Mouse (Mus musculus) liver, embryonic 12.5 days (tissue): Measurements from ENCODE around the gene Cdkn1a. TPM values are rescaled to one million over a fixed set of nuclear protein-coding genes. Genes with fewer than 3 reads are reported as not detected.

Source experiments
- ATAC-seq: fragments of 200-750 bp; cut with Nextera tagmentation; 2 replicates; pipeline ENCODE4 v1.8.0; 2017; ENCODE audit warnings: moderate number of reproducible peaks, mild to moderate bottlenecking, moderate library complexity
- H3K27ac ChIP-seq: fragments of 300-500 bp; sonication (generic); 2 replicates; pipeline ENCODE4 v1.5.1; 2016; ENCODE audit warnings: mild to moderate bottlenecking
- H3K27me3 ChIP-seq: fragments of 300-500 bp; sonication (generic); replicated peaks from 2 replicates; pipeline ENCODE4 v1.6.1; 2016; ENCODE audit warnings: mild to moderate bottlenecking, moderate library complexity
- H3K36me3 ChIP-seq: fragments of 300-500 bp; sonication (generic); 2 replicates; pipeline ENCODE4 v1.6.1; 2016; ENCODE audit warnings: mild to moderate bottlenecking, moderate library complexity
- H3K4me1 ChIP-seq: fragments of 300-500 bp; sonication (generic); 2 replicates; pipeline ENCODE4 v1.6.1; 2016
- H3K4me2 ChIP-seq: fragments of 300-500 bp; sonication (generic); 2 replicates; pipeline ENCODE4 v1.6.1; 2016; ENCODE audit warnings: mild to moderate bottlenecking, moderate library complexity
- H3K4me3 ChIP-seq: fragments of 300-500 bp; sonication (generic); 2 replicates; pipeline ENCODE4 v1.5.1; 2016; ENCODE audit warnings: mild to moderate bottlenecking, moderate library complexity
- H3K9ac ChIP-seq: fragments of 300-500 bp; sonication (generic); 2 replicates; pipeline ENCODE4 v1.6.1; 2016; ENCODE audit warnings: mild to moderate bottlenecking, moderate library complexity
- H3K9me3 ChIP-seq: fragments of 300-500 bp; sonication (generic); replicated peaks from 2 replicates; pipeline ENCODE4 v1.6.1; 2016; ENCODE audit warnings: mild to moderate bottlenecking, moderate library complexity
- WGBS: fragments of 180-500 bp; shearing (Covaris S2); methylation state at CpG from one replicate; pipeline ENCODE4 v1.1.7; 2016; ENCODE audit not compliant: insufficient replicate concordance; 5-methylcytosine and 5-hydroxymethylcytosine counted together
- polyA plus RNA-seq: library from polyadenylated mRNA; unstranded; fragments of >200 nt; fragmentation: Nextera tagmentation; extraction: Ambion mirVana; gene quantifications from 2 replicates; pipeline ENCODE4 v1.2.1, GENCODE M21; 2016

Cdkn1a gene
- polyA plus RNA-seq, 1 experiment from 2014 or later: 8.3 TPM

- Histone ChIP-seq H3K36me3 (peaks cover 31% of the 10 kb centered on the region), H3K9ac (no peak overlapping the region), H3K27me3 (no peaks in the 10 kb centered on the region; the same call in 1 of the 2 replicates), H3K4me2 (0 out of 2 replicates have a peak overlapping the region, but pooled peaks have one; percentile 1), H3K4me3 (no peak overlapping the region), H3K4me1 (peaks cover 24% of the 10 kb centered on the region), H3K9me3 (no peaks in the 10 kb centered on the region), H3K27ac (no peak overlapping the region)
- 47% methylated on average over 7 of the region's 7 CpGs for whole genome bisulfite sequencing
- peak; percentile 31 for ATAC-seq
These were observed 40.9 kb upstream of the Cdkn1a start for GRCm38 (mm10) chr17:29049923-29050322.

- Histone ChIP-seq H3K9ac (no peak overlapping the region), H3K27me3 (no peaks in the 10 kb centered on the region; the same call in 1 of the 2 replicates), H3K4me1 (peaks cover 24% of the 10 kb centered on the region), H3K36me3 (peaks cover 23% of the 10 kb centered on the region), H3K4me3 (no peak overlapping the region), H3K9me3 (no peaks in the 10 kb centered on the region), H3K27ac (peak overlapping the region; percentile 38; the same call in 1 of the 2 replicates), H3K4me2 (0 out of 2 replicates have a peak overlapping the region, but pooled peaks have one; percentile 21)
- ATAC-seq: no peak
- 64% methylated on average over 14 of the region's 14 CpGs for WGBS
These were observed 40.0 kb upstream of the Cdkn1a start for GRCm38 (mm10) chr17:29050791-29051190.

GRCm38 (mm10) chr17:29053067-29053466 lies 37.7 kb upstream of the Cdkn1a start:
- Histone ChIP-seq H3K9ac (no peak overlapping the region), H3K4me2 (no peak overlapping the region), H3K27ac (no peak overlapping the region), H3K4me1 (peaks cover 33% of the 10 kb centered on the region), H3K27me3 (no peaks in the 10 kb centered on the region; the same call in 1 of the 2 replicates), H3K9me3 (no peaks in the 10 kb centered on the region), H3K4me3 (no peak overlapping the region), H3K36me3 (peaks cover 1% of the 10 kb centered on the region)
- no peak for ATAC-seq
- 78% methylated on average over 6 of the region's 6 CpGs for WGBS

GRCm38 (mm10) chr17:29053841-29054240 lies 36.9 kb upstream of the Cdkn1a start:
- no peaks in the 10 kb centered on the region for H3K36me3 ChIP-seq
- no peak for ATAC-seq
- H3K9ac ChIP-seq: no peak overlapping the region
- peaks cover 40% of the 10 kb centered on the region for H3K4me1 ChIP-seq
- H3K9me3 ChIP-seq: no peaks in the 10 kb centered on the region
- 68% methylated on average over 7 of the region's 7 CpGs for WGBS
- H3K27me3 ChIP-seq: no peaks in the 10 kb centered on the region; the same call in 1 of the 2 replicates
- H3K27ac ChIP-seq: no peak overlapping the region
- H3K4me3 ChIP-seq: no peak overlapping the region
- no peak overlapping the region for H3K4me2 ChIP-seq

GRCm38 (mm10) chr17:29054429-29054828 lies 36.3 kb upstream of the Cdkn1a start:
- Histone ChIP-seq H3K27me3 (no peaks in the 10 kb centered on the region; the same call in 1 of the 2 replicates), H3K36me3 (no peaks in the 10 kb centered on the region), H3K9me3 (no peaks in the 10 kb centered on the region), H3K4me1 (peaks cover 38% of the 10 kb centered on the region), H3K4me2 (no peak overlapping the region), H3K27ac (no peak overlapping the region), H3K4me3 (no peak overlapping the region), H3K9ac (no peak overlapping the region)
- no peak for ATAC-seq
- WGBS: 68% methylated on average over 6 of the region's 6 CpGs

- WGBS: 63% methylated on average over 5 of the region's 5 CpGs
- peaks cover 27% of the 10 kb centered on the region for H3K4me1 ChIP-seq
These were observed 35.2 kb upstream of the Cdkn1a start for GRCm38 (mm10) chr17:29055586-29055985.

GRCm38 (mm10) chr17:29056207-29056606 lies 34.6 kb upstream of the Cdkn1a start:
- no peaks in the 10 kb centered on the region for H3K9me3 ChIP-seq
- H3K4me1 ChIP-seq: peaks cover 27% of the 10 kb centered on the region
- no peak overlapping the region for H3K4me2 ChIP-seq
- WGBS: 30% methylated on average over 7 of the region's 7 CpGs
- ATAC-seq: no peak
- no peak overlapping the region for H3K27ac ChIP-seq
- H3K27me3 ChIP-seq: no peaks in the 10 kb centered on the region; the same call in 1 of the 2 replicates
- no peak overlapping the region for H3K9ac ChIP-seq
- no peak overlapping the region for H3K4me3 ChIP-seq
- no peaks in the 10 kb centered on the region for H3K36me3 ChIP-seq

More at GRCm38 (mm10) chr17:29055586-29055985, 35.2 kb upstream of the Cdkn1a start:
- no peak overlapping the region for H3K4me3 ChIP-seq
- H3K9me3 ChIP-seq: no peaks in the 10 kb centered on the region
- H3K27me3 ChIP-seq: no peaks in the 10 kb centered on the region; the same call in 1 of the 2 replicates
- ATAC-seq: no peak
- H3K9ac ChIP-seq: no peak overlapping the region
- no peaks in the 10 kb centered on the region for H3K36me3 ChIP-seq
- H3K27ac ChIP-seq: no peak overlapping the region
- H3K4me2 ChIP-seq: no peak overlapping the region

GRCm38 (mm10) chr17:29056699-29057151 lies 34.1 kb upstream of the Cdkn1a start:
- H3K9ac ChIP-seq: no peak overlapping the region
- H3K4me2 ChIP-seq: no peak overlapping the region
- no peaks in the 10 kb centered on the region for H3K36me3 ChIP-seq
- no peak overlapping the region for H3K27ac ChIP-seq
- H3K9me3 ChIP-seq: no peaks in the 10 kb centered on the region
- WGBS: 17% methylated on average over 8 of the region's 8 CpGs
- H3K4me3 ChIP-seq: no peak overlapping the region
- no peaks in the 10 kb centered on the region; the same call in 1 of the 2 replicates for H3K27me3 ChIP-seq
- H3K4me1 ChIP-seq: peaks cover 27% of the 10 kb centered on the region
- ATAC-seq: no peak

GRCm38 (mm10) chr17:29057361-29057890 lies 33.4 kb upstream of the Cdkn1a start:
- no peak for ATAC-seq

GRCm38 (mm10) chr17:29057961-29058360 lies 32.8 kb upstream of the Cdkn1a start:
- H3K36me3 ChIP-seq: no peaks in the 10 kb centered on the region
- no peaks in the 10 kb centered on the region; the same call in 1 of the 2 replicates for H3K27me3 ChIP-seq
- H3K27ac ChIP-seq: no peak overlapping the region
- H3K4me3 ChIP-seq: no peak overlapping the region
- H3K4me2 ChIP-seq: no peak overlapping the region
- H3K9me3 ChIP-seq: no peaks in the 10 kb centered on the region
- no peak overlapping the region for H3K9ac ChIP-seq
- WGBS: 70% methylated on average over 10 of the region's 10 CpGs
- no peak for ATAC-seq
- H3K4me1 ChIP-seq: peaks cover 27% of the 10 kb centered on the region

More at GRCm38 (mm10) chr17:29057361-29057890, 33.4 kb upstream of the Cdkn1a start:
- H3K4me2 ChIP-seq: no peak overlapping the region
- 66% methylated on average over 11 of the region's 11 CpGs for WGBS
- H3K4me3 ChIP-seq: no peak overlapping the region
- no peak overlapping the region for H3K27ac ChIP-seq
- H3K27me3 ChIP-seq: no peaks in the 10 kb centered on the region; the same call in 1 of the 2 replicates
- peaks cover 27% of the 10 kb centered on the region for H3K4me1 ChIP-seq
- no peaks in the 10 kb centered on the region for H3K36me3 ChIP-seq
- H3K9ac ChIP-seq: no peak overlapping the region
- H3K9me3 ChIP-seq: no peaks in the 10 kb centered on the region

- Histone ChIP-seq H3K4me2 (no peak overlapping the region), H3K36me3 (no peaks in the 10 kb centered on the region), H3K9ac (no peak overlapping the region), H3K27me3 (no peaks in the 10 kb centered on the region; the same call in 1 of the 2 replicates), H3K27ac (no peak overlapping the region), H3K4me3 (no peak overlapping the region), H3K4me1 (peaks cover 27% of the 10 kb centered on the region), H3K9me3 (no peaks in the 10 kb centered on the region)
- ATAC-seq: no peak
- 61% methylated on average over 8 of the region's 8 CpGs for WGBS
These were observed 32.3 kb upstream of the Cdkn1a start for GRCm38 (mm10) chr17:29058487-29058886.

- Histone ChIP-seq H3K9ac (no peak overlapping the region), H3K27me3 (no peaks in the 10 kb centered on the region; the same call in 1 of the 2 replicates), H3K36me3 (no peaks in the 10 kb centered on the region), H3K4me3 (no peak overlapping the region), H3K27ac (no peak overlapping the region), H3K4me2 (no peak overlapping the region), H3K4me1 (peaks cover 21% of the 10 kb centered on the region), H3K9me3 (no peaks in the 10 kb centered on the region)
- ATAC-seq: no peak
- 66% methylated on average over 3 of the region's 3 CpGs for WGBS
These were observed 31.2 kb upstream of the Cdkn1a start for GRCm38 (mm10) chr17:29059581-29059980.
